Comparison of ENCODE assay signal across 7 mouse cellular contexts in the genomic region with DNA sequence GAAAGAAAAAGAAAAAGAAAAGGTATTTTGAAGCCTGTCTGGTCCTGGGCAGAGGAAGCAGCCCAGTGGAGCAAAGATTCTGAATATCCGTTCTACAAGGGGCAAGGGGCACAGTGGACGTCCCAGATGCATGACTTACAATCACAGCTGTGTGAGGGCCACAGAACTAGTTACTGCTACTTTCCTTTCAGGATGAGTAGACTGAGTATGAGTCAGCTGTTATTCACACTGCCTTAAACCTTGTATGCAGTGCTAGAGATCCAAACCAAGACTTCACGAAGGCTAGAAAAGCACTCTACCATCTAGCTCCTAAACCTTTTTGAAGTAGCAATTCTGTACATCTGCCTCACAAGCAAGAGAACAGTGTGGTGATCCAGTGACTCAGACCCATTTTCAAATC. TPM values are rescaled to one million over a fixed set of nuclear protein-coding genes. Genes with fewer than 3 reads are reported as not detected.
A peak's percentile ranks its signal among the peaks of the same experiment; 100 is the strongest.
DNase-seq lines count a peak whose midpoint lies in the region; ATAC-seq and TF ChIP-seq lines count a peak whose summit lies in the region.

No protein-coding gene starts in this region.

- H3K9me3 ChIP-seq in lung, postnatal 0 days (ENCODE audit: low read length) = no peaks in the 10 kb centered on the region
- no peaks in the 10 kb centered on the region for H3K9me3 ChIP-seq in embryonic facial prominence, embryonic 13.5 days
- H3K9me3 ChIP-seq in limb, embryonic 11.5 days (ENCODE audit: control insufficient read depth, low read length) = no peaks in the 10 kb centered on the region
- H3K9me3 ChIP-seq in stomach, embryonic 16.5 days (replicated peaks; ENCODE audit: control insufficient read depth, low read length) = no peaks in the 10 kb centered on the region

- H3K4me2 ChIP-seq in lung, postnatal 0 days (replicated peaks; ENCODE audit: low read depth, low read length) = peak overlapping the region; percentile 93
- H3K4me2 ChIP-seq in embryonic facial prominence, embryonic 13.5 days = peak overlapping the region; percentile 92
- peak overlapping the region; percentile 73 for H3K4me2 ChIP-seq in limb, embryonic 11.5 days (ENCODE audit: low read depth, severe bottlenecking)
- H3K4me2 ChIP-seq in stomach, embryonic 16.5 days (ENCODE audit: low read depth, low read length) = peak overlapping the region; percentile 95

- peaks cover 48% of the 10 kb centered on the region for H3K4me1 ChIP-seq in lung, postnatal 0 days (ENCODE audit: insufficient read depth, low read depth, low read length)
- peaks cover 56% of the 10 kb centered on the region for H3K4me1 ChIP-seq in embryonic facial prominence, embryonic 13.5 days
- H3K4me1 ChIP-seq in limb, embryonic 11.5 days (ENCODE audit: control insufficient read depth, insufficient read depth, low read length) = peaks cover 20% of the 10 kb centered on the region
- H3K4me1 ChIP-seq in stomach, embryonic 16.5 days (ENCODE audit: control insufficient read depth, insufficient read depth, low read length) = peaks cover 49% of the 10 kb centered on the region

- TF ChIP-seq CTCF in lung, postnatal 0 days (IDR thresholded peaks at IDR 0.05) = no peak

- no peak for ATAC-seq in lung, postnatal 0 days
- ATAC-seq in embryonic facial prominence, embryonic 13.5 days (ENCODE audit: insufficient number of reproducible peaks, insufficient read depth, low FRiP score, low TSS enrichment, low read depth) = no peak
- ATAC-seq in limb, embryonic 11.5 days (ENCODE audit: insufficient number of reproducible peaks, low FRiP score, low TSS enrichment, low read depth) = no peak
- ATAC-seq in stomach, embryonic 16.5 days (ENCODE audit: insufficient read depth, low FRiP score) = no peak

- no peaks in the 10 kb centered on the region for H3K27me3 ChIP-seq in lung, postnatal 0 days (replicated peaks; ENCODE audit: insufficient read depth, low read length)
- H3K27me3 ChIP-seq in embryonic facial prominence, embryonic 13.5 days = no peaks in the 10 kb centered on the region
- no peaks in the 10 kb centered on the region for H3K27me3 ChIP-seq in limb, embryonic 11.5 days (ENCODE audit: control insufficient read depth, insufficient read depth, low read length)
- no peaks in the 10 kb centered on the region for H3K27me3 ChIP-seq in stomach, embryonic 16.5 days (ENCODE audit: control insufficient read depth, insufficient read depth, low read length)

- peak overlapping the region; percentile 99 for H3K27ac ChIP-seq in lung, postnatal 0 days (ENCODE audit: low read length)
- peak overlapping the region; percentile 95; the same call in 1 of the 2 replicates for H3K27ac ChIP-seq in embryonic facial prominence, embryonic 13.5 days
- no peak overlapping the region for H3K27ac ChIP-seq in limb, embryonic 11.5 days (replicated peaks; ENCODE audit: low read depth, low read length)
- peak overlapping the region; percentile 98 for H3K27ac ChIP-seq in stomach, embryonic 16.5 days (ENCODE audit: low read length)

- no peaks in the 10 kb centered on the region for H3K36me3 ChIP-seq in lung, postnatal 0 days (ENCODE audit: insufficient read depth, low read length)
- H3K36me3 ChIP-seq in embryonic facial prominence, embryonic 13.5 days = peaks cover 8% of the 10 kb centered on the region
- 0 out of 2 replicates have a peak, but pooled peaks cover 4% of the 10 kb centered on the region for H3K36me3 ChIP-seq in limb, embryonic 11.5 days (ENCODE audit: control insufficient read depth, insufficient read depth, low read length)
- H3K36me3 ChIP-seq in stomach, embryonic 16.5 days (ENCODE audit: control insufficient read depth, insufficient read depth, low read length) = no peaks in the 10 kb centered on the region

- TF ChIP-seq EP300 in lung, postnatal 0 days (IDR thresholded peaks at IDR 0.05) = no peak

- H3K9ac ChIP-seq in lung, postnatal 0 days (replicated peaks; ENCODE audit: low read depth) = peak overlapping the region; percentile 99; the same call in 1 of the 2 replicates
- peak overlapping the region; percentile 98 for H3K9ac ChIP-seq in embryonic facial prominence, embryonic 13.5 days
- H3K9ac ChIP-seq in limb, embryonic 11.5 days (ENCODE audit: low read length) = no peak overlapping the region
- H3K9ac ChIP-seq in stomach, embryonic 16.5 days (ENCODE audit: low read length) = peak overlapping the region; percentile 100

- H3K4me3 ChIP-seq in lung, postnatal 0 days (ENCODE audit: low read depth, low read length) = peak overlapping the region; percentile 99
- peak overlapping the region; percentile 81 for H3K4me3 ChIP-seq in embryonic facial prominence, embryonic 13.5 days
- H3K4me3 ChIP-seq in limb, embryonic 11.5 days (ENCODE audit: low read depth, low read length) = peak overlapping the region; percentile 68
- peak overlapping the region; percentile 100 for H3K4me3 ChIP-seq in stomach, embryonic 16.5 days (replicated peaks; ENCODE audit: low read length)

- 14% methylated on average over 3 of the region's 3 CpGs for WGBS in lung, postnatal 0 days
- WGBS in embryonic facial prominence, embryonic 13.5 days = 50% methylated on average over 3 of the region's 3 CpGs
- 73% methylated on average over 3 of the region's 3 CpGs for WGBS in limb, embryonic 11.5 days
- 30% methylated on average over 3 of the region's 3 CpGs for WGBS in stomach, embryonic 16.5 days

- no peak for DNase-seq in lung, postnatal 0 days (ENCODE audit: low spot score)
- no peak for DNase-seq in lung, postnatal 36 days
- DNase-seq in limb, embryonic 11.5 days (ENCODE audit: low spot score) = no peak
- DNase-seq in retina, embryonic 14.5 days (ENCODE audit: low spot score) = no peak
- no peak for DNase-seq in B cell, adult 2 months

RNA-seq across cellular contexts. Expression of a gene that starts 1.8 kb away (rescaled TPM):
- polyA plus RNA-seq in lung, postnatal 0 days (2015; fragmentation: Nextera tagmentation; extraction: Ambion mirVana) = 630 and 647 TPM in 2 replicates
- 693 and 702 TPM in 2 replicates for polyA plus RNA-seq in embryonic facial prominence, embryonic 13.5 days (2015; fragmentation: Nextera tagmentation; extraction: Ambion mirVana)
- 647 and 649 TPM in 2 replicates for polyA plus RNA-seq in limb, embryonic 11.5 days (2014; fragmentation: Nextera tagmentation; extraction: Ambion mirVana)
- polyA plus RNA-seq in stomach, embryonic 16.5 days (2015; fragmentation: Nextera tagmentation; extraction: Ambion mirVana) = 717 and 769 TPM in 2 replicates

RNA-seq across cellular contexts. Expression of a gene that starts 18.1 kb away (rescaled TPM):
- 32.9 and 34.8 TPM in 2 replicates for polyA plus RNA-seq in lung, postnatal 0 days (2015; fragmentation: Nextera tagmentation; extraction: Ambion mirVana)
- polyA plus RNA-seq in embryonic facial prominence, embryonic 13.5 days (2015; fragmentation: Nextera tagmentation; extraction: Ambion mirVana) = 36.8 and 45.5 TPM in 2 replicates
- 41.7 and 41.8 TPM in 2 replicates for polyA plus RNA-seq in limb, embryonic 11.5 days (2014; fragmentation: Nextera tagmentation; extraction: Ambion mirVana)
- polyA plus RNA-seq in stomach, embryonic 16.5 days (2015; fragmentation: Nextera tagmentation; extraction: Ambion mirVana) = 22.5 and 24.9 TPM in 2 replicates

RNA-seq across cellular contexts. Expression of a gene that starts 24.0 kb away (rescaled TPM):
- 60.0 and 74.0 TPM in 2 replicates for polyA plus RNA-seq in lung, postnatal 0 days (2015; fragmentation: Nextera tagmentation; extraction: Ambion mirVana)
- polyA plus RNA-seq in embryonic facial prominence, embryonic 13.5 days (2015; fragmentation: Nextera tagmentation; extraction: Ambion mirVana) = 90.7 and 97.1 TPM in 2 replicates
- polyA plus RNA-seq in limb, embryonic 11.5 days (2014; fragmentation: Nextera tagmentation; extraction: Ambion mirVana) = 104 and 106 TPM in 2 replicates
- polyA plus RNA-seq in stomach, embryonic 16.5 days (2015; fragmentation: Nextera tagmentation; extraction: Ambion mirVana) = 75.5 and 78.9 TPM in 2 replicates

RNA-seq across cellular contexts. Expression of a gene that starts 34.2 kb away (rescaled TPM):
- polyA plus RNA-seq in lung, postnatal 0 days (2015; fragmentation: Nextera tagmentation; extraction: Ambion mirVana) = 151 and 168 TPM in 2 replicates
- polyA plus RNA-seq in embryonic facial prominence, embryonic 13.5 days (2015; fragmentation: Nextera tagmentation; extraction: Ambion mirVana) = 124 and 142 TPM in 2 replicates
- polyA plus RNA-seq in limb, embryonic 11.5 days (2014; fragmentation: Nextera tagmentation; extraction: Ambion mirVana) = 136 and 149 TPM in 2 replicates
- polyA plus RNA-seq in stomach, embryonic 16.5 days (2015; fragmentation: Nextera tagmentation; extraction: Ambion mirVana) = 128 and 129 TPM in 2 replicates

RNA-seq across cellular contexts. Expression of a gene that starts 43.2 kb away (rescaled TPM):
- polyA plus RNA-seq in lung, postnatal 0 days (2015; fragmentation: Nextera tagmentation; extraction: Ambion mirVana) = 1.8 and 2.5 TPM in 2 replicates
- 0.21 and 0.28 TPM in 2 replicates for polyA plus RNA-seq in embryonic facial prominence, embryonic 13.5 days (2015; fragmentation: Nextera tagmentation; extraction: Ambion mirVana)
- polyA plus RNA-seq in limb, embryonic 11.5 days (2014; fragmentation: Nextera tagmentation; extraction: Ambion mirVana) = 0.15 and 0.20 TPM in 2 replicates
- 0.62 and 0.64 TPM in 2 replicates for polyA plus RNA-seq in stomach, embryonic 16.5 days (2015; fragmentation: Nextera tagmentation; extraction: Ambion mirVana)
